8 mouse cellular contexts compared by ENCODE assay signal in the genomic region with DNA sequence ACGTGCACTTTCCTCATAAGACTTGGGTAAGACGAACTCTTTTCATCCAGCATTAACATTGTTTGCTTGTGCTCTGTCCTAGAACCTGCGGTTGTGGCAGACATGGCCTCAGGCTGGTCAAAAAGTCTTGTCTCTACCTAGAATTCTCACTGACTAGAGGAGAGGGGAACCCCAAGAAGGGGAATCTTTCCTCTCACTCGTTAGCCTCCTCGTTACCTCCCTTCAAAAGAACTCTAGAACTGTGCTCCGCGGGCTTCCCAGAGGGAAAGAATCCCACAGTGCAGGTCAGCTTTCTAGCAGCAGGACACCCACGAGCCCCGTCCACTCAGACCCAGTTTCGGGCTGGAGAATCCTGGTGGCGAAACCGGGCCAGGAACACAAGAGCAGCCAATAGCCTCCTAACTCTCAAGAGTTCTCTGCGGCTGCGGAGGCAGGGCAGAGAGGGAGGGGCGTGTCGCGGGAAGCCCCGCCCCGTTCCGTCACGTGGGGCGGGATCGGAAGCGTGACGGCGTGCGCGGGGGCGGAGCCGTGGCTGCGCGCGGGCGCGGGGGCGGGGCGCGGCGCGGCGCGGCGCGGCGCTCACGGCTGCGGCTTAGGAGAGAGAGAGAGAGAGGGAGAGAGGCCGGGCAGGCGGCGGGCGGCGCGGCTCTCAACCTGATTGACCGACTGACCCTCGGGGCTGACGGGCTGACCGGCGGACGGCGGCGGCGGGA. TPM values are rescaled to one million over a fixed set of nuclear protein-coding genes. Genes with fewer than 3 reads are reported as not detected.
DNase-seq lines count a peak whose midpoint lies in the region; ATAC-seq and TF ChIP-seq lines count a peak whose summit lies in the region.

A gene (plus strand): TSS at position 553 of the 713 bp plus-strand sequence.

- peak within 1 kb of the TSS; percentile 90 for H3K4me3 ChIP-seq in ES-Bruce4 (ENCODE audit: low read depth, low read length)
- H3K4me3 ChIP-seq in forebrain, embryonic 13.5 days, result peak within 1 kb of the TSS; percentile 80
- peak within 1 kb of the TSS; percentile 87 for H3K4me3 ChIP-seq in liver, postnatal 0 days (ENCODE audit: low read depth, low read length)
- H3K4me3 ChIP-seq in neural tube, embryonic 14.5 days (ENCODE audit: low read depth, low read length), result peak within 1 kb of the TSS; percentile 81

- intact Hi-C loops in heart, postnatal 10 days (cut with DNase I), result loop anchor here (2.0 to 10.0 kb wide), 3 partner anchors 74 to 504 kb away; no protein-coding TSS in a partner anchor

- ATAC-seq in cerebellum, adult (ENCODE audit: insufficient number of reproducible peaks, low FRiP score, low TSS enrichment), result peak; percentile 88
- ATAC-seq in forebrain, embryonic 13.5 days, result peak; percentile 96
- ATAC-seq in liver, postnatal 0 days, result peak; percentile 95
- peak; percentile 96 for ATAC-seq in neural tube, embryonic 14.5 days (ENCODE audit: low read depth)

- H3K9me3 ChIP-seq in ES-Bruce4 (replicated peaks; ENCODE audit: control insufficient read depth, insufficient read depth, low read length, poor library complexity, severe bottlenecking), result no peaks in the 10 kb centered on the region
- H3K9me3 ChIP-seq in forebrain, embryonic 13.5 days (replicated peaks), result 0 out of 2 replicates have a peak, but pooled peaks cover 3% of the 10 kb centered on the region
- no peaks in the 10 kb centered on the region for H3K9me3 ChIP-seq in liver, postnatal 0 days (ENCODE audit: low read length)
- H3K9me3 ChIP-seq in neural tube, embryonic 14.5 days (ENCODE audit: control insufficient read depth, low read length), result no peaks in the 10 kb centered on the region

- peak within 1 kb of the TSS; percentile 77 for H3K4me2 ChIP-seq in forebrain, embryonic 13.5 days
- peak within 1 kb of the TSS; percentile 90 for H3K4me2 ChIP-seq in liver, postnatal 0 days (ENCODE audit: low read depth, low read length)
- H3K4me2 ChIP-seq in neural tube, embryonic 14.5 days (ENCODE audit: low read depth, low read length), result peak within 1 kb of the TSS; percentile 83

- under 1% methylated on average over 44 of the region's 62 CpGs for WGBS in forebrain, embryonic 13.5 days
- 2% methylated on average over 55 of the region's 62 CpGs for WGBS in large intestine, adult 2 months
- WGBS in liver, postnatal 0 days (ENCODE audit: insufficient replicate concordance), result 6% methylated on average over 28 of the region's 62 CpGs
- WGBS in neural tube, embryonic 14.5 days, result 1% methylated on average over 49 of the region's 62 CpGs

- TF ChIP-seq POLR2A in ES-Bruce4 (IDR thresholded peaks at IDR 0.05; ENCODE audit: insufficient read depth, low read length), result peak; percentile 83

- TF ChIP-seq EP300 in ES-Bruce4 (IDR thresholded peaks at IDR 0.05; ENCODE audit: insufficient read depth, low read depth, low read length), result no peak
- TF ChIP-seq EP300 in liver, postnatal 0 days (IDR thresholded peaks at IDR 0.05; ENCODE audit: low read depth), result no peak

- no peak within 1 kb of the TSS for H3K27ac ChIP-seq in ES-Bruce4 (ENCODE audit: insufficient read depth, low read length)
- H3K27ac ChIP-seq in forebrain, embryonic 13.5 days, result peak within 1 kb of the TSS; percentile 85
- H3K27ac ChIP-seq in liver, postnatal 0 days (ENCODE audit: low read depth), result peak within 1 kb of the TSS; percentile 91
- peak within 1 kb of the TSS; percentile 88 for H3K27ac ChIP-seq in neural tube, embryonic 14.5 days (ENCODE audit: low read depth, low read length)

- H3K36me3 ChIP-seq in ES-Bruce4 (ENCODE audit: control insufficient read depth, insufficient read depth, low read length, poor library complexity, severe bottlenecking), result no peaks in the 10 kb centered on the region
- no peaks in the 10 kb centered on the region for H3K36me3 ChIP-seq in forebrain, embryonic 13.5 days (ENCODE audit: poor library complexity, severe bottlenecking)
- no peaks in the 10 kb centered on the region for H3K36me3 ChIP-seq in liver, postnatal 0 days (replicated peaks; ENCODE audit: insufficient read depth, low read length)
- no peaks in the 10 kb centered on the region for H3K36me3 ChIP-seq in neural tube, embryonic 14.5 days (ENCODE audit: control insufficient read depth, insufficient read depth, low read length)

- H3K9ac ChIP-seq in ES-Bruce4 (ENCODE audit: low read depth, poor library complexity, severe bottlenecking), result peak within 1 kb of the TSS; percentile 95
- peak within 1 kb of the TSS; percentile 89 for H3K9ac ChIP-seq in forebrain, embryonic 13.5 days
- peak within 1 kb of the TSS; percentile 88 for H3K9ac ChIP-seq in liver, postnatal 0 days (replicated peaks)
- H3K9ac ChIP-seq in neural tube, embryonic 14.5 days (replicated peaks; ENCODE audit: low read depth, low read length), result peak within 1 kb of the TSS; percentile 92

- H3K27me3 ChIP-seq in ES-Bruce4 (ENCODE audit: control insufficient read depth, insufficient read depth, low read length, poor library complexity, severe bottlenecking), result no peaks in the 10 kb centered on the region
- H3K27me3 ChIP-seq in forebrain, embryonic 13.5 days, result no peaks in the 10 kb centered on the region
- no peaks in the 10 kb centered on the region for H3K27me3 ChIP-seq in liver, postnatal 0 days (ENCODE audit: insufficient read depth, low read length)
- no peaks in the 10 kb centered on the region for H3K27me3 ChIP-seq in neural tube, embryonic 14.5 days (ENCODE audit: control insufficient read depth, insufficient read depth, low read length)

- DNase-seq in heart, postnatal 10 days, result peak; percentile 97
- DNase-seq in large intestine, adult 2 months (ENCODE audit: low read depth, low spot score), result no peak
- DNase-seq in liver, postnatal 0 days, result peak; percentile 94
- DNase-seq in testis, postnatal 10 days (ENCODE audit: low spot score), result peak; percentile 99

- H3K4me1 ChIP-seq in ES-Bruce4 (ENCODE audit: control insufficient read depth, insufficient read depth, low read length), result no peaks in the 10 kb centered on the region
- H3K4me1 ChIP-seq in forebrain, embryonic 13.5 days, result peaks cover 26% of the 10 kb centered on the region
- H3K4me1 ChIP-seq in liver, postnatal 0 days (ENCODE audit: insufficient read depth), result peaks cover 19% of the 10 kb centered on the region
- H3K4me1 ChIP-seq in neural tube, embryonic 14.5 days (ENCODE audit: control insufficient read depth, insufficient read depth, low read length), result peaks cover 15% of the 10 kb centered on the region

- no peak for TF ChIP-seq CTCF in ES-Bruce4 (IDR thresholded peaks at IDR 0.05; ENCODE audit: low read depth, low read length)
- peak; percentile 40 for TF ChIP-seq CTCF in liver, postnatal 0 days (IDR thresholded peaks at IDR 0.05; ENCODE audit: low read depth)

RNA-seq across cellular contexts. Expression of the gene that starts here (rescaled TPM):
- polyA plus RNA-seq in ES-Bruce4 (2011; ENCODE audit: insufficient read depth, insufficient read length, low read depth, missing spikeins), result 100 and 114 TPM in 2 replicates
- polyA plus RNA-seq in forebrain, embryonic 13.5 days (2015; fragmentation: Nextera tagmentation; extraction: Ambion mirVana), result 26.7 and 30.1 TPM in 2 replicates
- 10 to 100 TPM; 10.5 to 12.9 TPM for total RNA-seq in heart, postnatal 10 days (2021)
- polyA plus RNA-seq in large intestine, adult 2 months (2012; rRNA removed), result 16.8 and 20.6 TPM in 2 replicates
- 3.8 and 4.7 TPM in 2 replicates for polyA plus RNA-seq in liver, postnatal 0 days (2015; fragmentation: Nextera tagmentation; extraction: Ambion mirVana)
- 36.2 and 44.2 TPM in 2 replicates for polyA plus RNA-seq in neural tube, embryonic 14.5 days (2014; fragmentation: Nextera tagmentation; extraction: Ambion mirVana)
